Mouse (Mus musculus): ENCODE data around the gene Tm7sf2. TPM values are rescaled to one million over a fixed set of nuclear protein-coding genes. Genes with fewer than 3 reads are reported as not detected.

The Tm7sf2 gene
- polyA plus RNA-seq, 1 experiment from 2014 or later, result 59.0 TPM

GRCm38 (mm10) chr19:6018142-6019089 lies 49.8 kb downstream of the Tm7sf2 start:
- H3K4me1 ChIP-seq (ENCODE audit: control insufficient read depth, insufficient read depth, low read length), result peaks cover 3% of the 10 kb centered on the region; the same call in 1 of the 2 replicates
- H3K9ac ChIP-seq (ENCODE audit: low read depth, low read length), result no peak overlapping the region
- no peaks in the 10 kb centered on the region for H3K36me3 ChIP-seq (ENCODE audit: control insufficient read depth, insufficient read depth, low read length)
- no peak overlapping the region for H3K27ac ChIP-seq (ENCODE audit: low read length)
- no peaks in the 10 kb centered on the region for H3K9me3 ChIP-seq (replicated peaks; ENCODE audit: control insufficient read depth, low read length, poor library complexity, severe bottlenecking)
- 32% methylated on average over 15 of the region's 15 CpGs for WGBS
- no peak overlapping the region for H3K4me3 ChIP-seq (ENCODE audit: low read depth, low read length)
- H3K27me3 ChIP-seq (ENCODE audit: control insufficient read depth, insufficient read depth, low read depth, low read length), result peaks cover 8% of the 10 kb centered on the region; the same call in 1 of the 2 replicates
- no peak for ATAC-seq
- H3K4me2 ChIP-seq (ENCODE audit: low read length), result no peak overlapping the region

GRCm38 (mm10) chr19:6016532-6016931 lies 51.6 kb downstream of the Tm7sf2 start:
- Histone ChIP-seq H3K9me3 (replicated peaks; ENCODE audit: control insufficient read depth, low read length, poor library complexity, severe bottlenecking) (no peaks in the 10 kb centered on the region), H3K4me2 (ENCODE audit: low read length) (peak overlapping the region; percentile 94), H3K4me3 (ENCODE audit: low read depth, low read length) (no peak overlapping the region), H3K36me3 (ENCODE audit: control insufficient read depth, insufficient read depth, low read length) (no peaks in the 10 kb centered on the region), H3K4me1 (ENCODE audit: control insufficient read depth, insufficient read depth, low read length) (peaks cover 3% of the 10 kb centered on the region; the same call in 1 of the 2 replicates), H3K27me3 (ENCODE audit: control insufficient read depth, insufficient read depth, low read depth, low read length) (peaks cover 8% of the 10 kb centered on the region; the same call in 1 of the 2 replicates), H3K9ac (ENCODE audit: low read depth, low read length) (no peak overlapping the region), H3K27ac (ENCODE audit: low read length) (no peak overlapping the region)
- WGBS, result 37% methylated on average over 7 of the region's 7 CpGs
- ATAC-seq, result no peak

GRCm38 (mm10) chr19:6015511-6016315 lies 52.5 kb downstream of the Tm7sf2 start, which contains the start of gene Capn1:
Gene Capn1 (minus strand): TSS chr19:6015897.
- peak within 1 kb of the TSS; percentile 54 for H3K4me3 ChIP-seq (ENCODE audit: low read depth, low read length)
- peak within 1 kb of the TSS; percentile 94 for H3K4me2 ChIP-seq (ENCODE audit: low read length)
- H3K27me3 ChIP-seq (ENCODE audit: control insufficient read depth, insufficient read depth, low read depth, low read length), result peaks cover 8% of the 10 kb centered on the region; the same call in 1 of the 2 replicates
- H3K9ac ChIP-seq (ENCODE audit: low read depth, low read length), result peak within 1 kb of the TSS; percentile 75
- H3K9me3 ChIP-seq (replicated peaks; ENCODE audit: control insufficient read depth, low read length, poor library complexity, severe bottlenecking), result no peaks in the 10 kb centered on the region
- WGBS, result 3% methylated on average over 40 of the region's 40 CpGs
- no peaks in the 10 kb centered on the region for H3K36me3 ChIP-seq (ENCODE audit: control insufficient read depth, insufficient read depth, low read length)
- H3K27ac ChIP-seq (ENCODE audit: low read length), result peak within 1 kb of the TSS; percentile 10
- peaks cover 3% of the 10 kb centered on the region; the same call in 1 of the 2 replicates for H3K4me1 ChIP-seq (ENCODE audit: control insufficient read depth, insufficient read depth, low read length)
- ATAC-seq, result peak; percentile 84

GRCm38 (mm10) chr19:6014991-6015510 lies 53.1 kb downstream of the Tm7sf2 start:
- H3K9me3 ChIP-seq (replicated peaks; ENCODE audit: control insufficient read depth, low read length, poor library complexity, severe bottlenecking), result no peaks in the 10 kb centered on the region
- WGBS, result 2% methylated on average over 17 of the region's 18 CpGs
- no peak overlapping the region; the same call in 1 of the 2 replicates for H3K27ac ChIP-seq (ENCODE audit: low read length)
- H3K9ac ChIP-seq (ENCODE audit: low read depth, low read length), result peak overlapping the region; percentile 75
- peak; percentile 64 for ATAC-seq
- peak overlapping the region; percentile 54 for H3K4me3 ChIP-seq (ENCODE audit: low read depth, low read length)
- no peaks in the 10 kb centered on the region for H3K36me3 ChIP-seq (ENCODE audit: control insufficient read depth, insufficient read depth, low read length)
- H3K4me2 ChIP-seq (ENCODE audit: low read length), result peak overlapping the region; percentile 94
- H3K27me3 ChIP-seq (ENCODE audit: control insufficient read depth, insufficient read depth, low read depth, low read length), result peaks cover 8% of the 10 kb centered on the region; the same call in 1 of the 2 replicates
- peaks cover 3% of the 10 kb centered on the region; the same call in 1 of the 2 replicates for H3K4me1 ChIP-seq (ENCODE audit: control insufficient read depth, insufficient read depth, low read length)

- Histone ChIP-seq H3K9ac (ENCODE audit: low read depth, low read length) (no peak overlapping the region), H3K4me3 (ENCODE audit: low read depth, low read length) (no peak overlapping the region), H3K36me3 (ENCODE audit: control insufficient read depth, insufficient read depth, low read length) (no peaks in the 10 kb centered on the region), H3K9me3 (replicated peaks; ENCODE audit: control insufficient read depth, low read length, poor library complexity, severe bottlenecking) (no peaks in the 10 kb centered on the region), H3K4me1 (ENCODE audit: control insufficient read depth, insufficient read depth, low read length) (peaks cover 3% of the 10 kb centered on the region; the same call in 1 of the 2 replicates), H3K27ac (ENCODE audit: low read length) (no peak overlapping the region), H3K4me2 (ENCODE audit: low read length) (no peak overlapping the region), H3K27me3 (ENCODE audit: control insufficient read depth, insufficient read depth, low read depth, low read length) (peaks cover 8% of the 10 kb centered on the region; the same call in 1 of the 2 replicates)
- ATAC-seq, result no peak
- 85% methylated on average over 10 of the region's 10 CpGs for WGBS
These were observed 54.5 kb downstream of the Tm7sf2 start for GRCm38 (mm10) chr19:6013691-6014090.

Small RNA genes within 50 kb of the gene (microRNA-seq; reads per million reads assigned to microRNA genes)
- gene Mir6988, result 2.9 reads per million, percentile 13 among the genes with 10 or more reads in this experiment

Other genes with a start within 250 kb of the Tm7sf2 start
- 14.7 and 16.5 TPM in 2 replicates for gene Frmd8, start 193.1 kb downstream of the Tm7sf2 start, polyA plus RNA-seq (2015; fragmentation: Nextera tagmentation; extraction: Ambion mirVana)
- 2.0 and 2.2 TPM in 2 replicates for gene Slc25a45, start 190.6 kb downstream of the Tm7sf2 start, polyA plus RNA-seq (2015; fragmentation: Nextera tagmentation; extraction: Ambion mirVana)
- gene Tigd3, start 174.2 kb downstream of the Tm7sf2 start, polyA plus RNA-seq (2015; fragmentation: Nextera tagmentation; extraction: Ambion mirVana), result 13.4 and 14.6 TPM in 2 replicates
- 105 and 121 TPM in 2 replicates for gene Dpf2, start 155.4 kb downstream of the Tm7sf2 start, polyA plus RNA-seq (2015; fragmentation: Nextera tagmentation; extraction: Ambion mirVana)
- 16.0 and 20.4 TPM in 2 replicates for gene Cdc42ep2, start 143.6 kb downstream of the Tm7sf2 start, polyA plus RNA-seq (2015; fragmentation: Nextera tagmentation; extraction: Ambion mirVana)
- gene Pola2, start 104.2 kb downstream of the Tm7sf2 start, polyA plus RNA-seq (2015; fragmentation: Nextera tagmentation; extraction: Ambion mirVana), result 19.4 and 22.4 TPM in 2 replicates
- not detected in 2 replicates for gene Slc22a20, start 82.2 kb downstream of the Tm7sf2 start, polyA plus RNA-seq (2015; fragmentation: Nextera tagmentation; extraction: Ambion mirVana)
- gene Capn1, start 52.5 kb downstream of the Tm7sf2 start, polyA plus RNA-seq (2015; fragmentation: Nextera tagmentation; extraction: Ambion mirVana), result 3.0 and 3.2 TPM in 2 replicates
- 31.5 and 34.5 TPM in 2 replicates for gene Syvn1, start 21.8 kb downstream of the Tm7sf2 start, polyA plus RNA-seq (2015; fragmentation: Nextera tagmentation; extraction: Ambion mirVana)
- gene Mrpl49, start 10.6 kb downstream of the Tm7sf2 start, polyA plus RNA-seq (2015; fragmentation: Nextera tagmentation; extraction: Ambion mirVana), result 58.5 and 59.7 TPM in 2 replicates
- gene Fau, start 10.5 kb downstream of the Tm7sf2 start, polyA plus RNA-seq (2015; fragmentation: Nextera tagmentation; extraction: Ambion mirVana), result 459 and 498 TPM in 2 replicates
- gene Znhit2, start 7.2 kb downstream of the Tm7sf2 start, polyA plus RNA-seq (2015; fragmentation: Nextera tagmentation; extraction: Ambion mirVana), result 28.2 and 30.2 TPM in 2 replicates
- gene Vps51, start 8.9 kb upstream of the Tm7sf2 start, polyA plus RNA-seq (2015; fragmentation: Nextera tagmentation; extraction: Ambion mirVana), result 86.1 and 93.9 TPM in 2 replicates
- not detected in 2 replicates for gene Tmem262, start 11.7 kb upstream of the Tm7sf2 start, polyA plus RNA-seq (2015; fragmentation: Nextera tagmentation; extraction: Ambion mirVana)
- gene Gm28374, start 13.9 kb upstream of the Tm7sf2 start, polyA plus RNA-seq (2015; fragmentation: Nextera tagmentation; extraction: Ambion mirVana), result 0.85 and 1.5 TPM in 2 replicates
- gene Zfpl1, start 16.6 kb upstream of the Tm7sf2 start, polyA plus RNA-seq (2015; fragmentation: Nextera tagmentation; extraction: Ambion mirVana), result 80.6 and 87.3 TPM in 2 replicates
- 3.7 and 4.1 TPM in 2 replicates for gene Cdca5, start 16.6 kb upstream of the Tm7sf2 start, polyA plus RNA-seq (2015; fragmentation: Nextera tagmentation; extraction: Ambion mirVana)
- gene AC131692.1, start 26.0 kb upstream of the Tm7sf2 start, polyA plus RNA-seq (2015; fragmentation: Nextera tagmentation; extraction: Ambion mirVana), result not detected in 2 replicates
- gene Naaladl1, start 37.4 kb upstream of the Tm7sf2 start, polyA plus RNA-seq (2015; fragmentation: Nextera tagmentation; extraction: Ambion mirVana), result 0.25 and 0.26 TPM in 2 replicates
- gene Sac3d1, start 50.3 kb upstream of the Tm7sf2 start, polyA plus RNA-seq (2015; fragmentation: Nextera tagmentation; extraction: Ambion mirVana), result 44.2 and 45.2 TPM in 2 replicates
- gene Snx15, start 59.9 kb upstream of the Tm7sf2 start, polyA plus RNA-seq (2015; fragmentation: Nextera tagmentation; extraction: Ambion mirVana), result 58.7 and 65.4 TPM in 2 replicates
- gene Batf2, start 72.6 kb upstream of the Tm7sf2 start, polyA plus RNA-seq (2015; fragmentation: Nextera tagmentation; extraction: Ambion mirVana), result 0.15 TPM in 1 of 2 replicates, not detected in the other
- gene Arl2, start 73.2 kb upstream of the Tm7sf2 start, polyA plus RNA-seq (2015; fragmentation: Nextera tagmentation; extraction: Ambion mirVana), result 133 and 151 TPM in 2 replicates
- gene Majin, start 116.0 kb upstream of the Tm7sf2 start, polyA plus RNA-seq (2015; fragmentation: Nextera tagmentation; extraction: Ambion mirVana), result not detected in 2 replicates
- not detected in 2 replicates for gene Gpha2, start 158.0 kb upstream of the Tm7sf2 start, polyA plus RNA-seq (2015; fragmentation: Nextera tagmentation; extraction: Ambion mirVana)
- gene Ppp2r5b, start 167.5 kb upstream of the Tm7sf2 start, polyA plus RNA-seq (2015; fragmentation: Nextera tagmentation; extraction: Ambion mirVana), result 149 and 165 TPM in 2 replicates
- 12.9 and 15.5 TPM in 2 replicates for gene Atg2a, start 173.3 kb upstream of the Tm7sf2 start, polyA plus RNA-seq (2015; fragmentation: Nextera tagmentation; extraction: Ambion mirVana)
- gene Ehd1, start 208.4 kb upstream of the Tm7sf2 start, polyA plus RNA-seq (2015; fragmentation: Nextera tagmentation; extraction: Ambion mirVana), result 99.6 and 103 TPM in 2 replicates
- 0.34 and 0.35 TPM in 2 replicates for gene Cdc42bpg, start 238.1 kb upstream of the Tm7sf2 start, polyA plus RNA-seq (2015; fragmentation: Nextera tagmentation; extraction: Ambion mirVana)

All from midbrain, embryonic 16.5 days (tissue).